ENCODE assay signal across 13 mouse cellular contexts in genomic region chr13:101216897-101217480, GRCm38 (mm10).
A peak's percentile ranks its signal among the peaks of the same experiment; 100 is the strongest.
DNase-seq lines count a peak whose midpoint lies in the region; ATAC-seq lines count a peak whose summit lies in the region.
"Had no signal": no experiment of that assay in that cellular context is flagged by ENCODE, and none has a peak within 500 bp of the region (broad histone marks: within the 10 kb centered on the region; RNA-seq: fewer than 3 reads in every experiment).

No protein-coding gene starts in this region.

- peaks cover 21% of the 10 kb centered on the region; the same call in 1 of the 2 replicates for H3K4me1 ChIP-seq in embryonic facial prominence, embryonic 12.5 days
- H3K4me1 ChIP-seq in embryonic facial prominence, embryonic 10.5 days = peaks cover 28% of the 10 kb centered on the region
- H3K4me1 ChIP-seq in limb, embryonic 13.5 days = peaks cover 64% of the 10 kb centered on the region
- peaks cover 40% of the 10 kb centered on the region for H3K4me1 ChIP-seq in limb, embryonic 10.5 days
- peaks cover 33% of the 10 kb centered on the region for H3K4me1 ChIP-seq in neural tube, embryonic 15.5 days

- no peak for DNase-seq in embryonic facial prominence, embryonic 10.5 days (ENCODE audit: low spot score)
- DNase-seq in limb, embryonic 10.5 days (ENCODE audit: low spot score) = no peak
- DNase-seq in NIH3T3 (ENCODE audit: low read depth) = peak; percentile 1
- peak; percentile 11 for DNase-seq in kidney, postnatal 10 days
- DNase-seq in heart, adult 18-20 months = no peak
- DNase-seq: gastrocnemius, postnatal 10 days; thymus, postnatal 25 days had no signal

- H3K4me3 ChIP-seq in embryonic facial prominence, embryonic 12.5 days = no peak overlapping the region
- no peak overlapping the region for H3K4me3 ChIP-seq in embryonic facial prominence, embryonic 10.5 days
- no peak overlapping the region for H3K4me3 ChIP-seq in limb, embryonic 13.5 days
- no peak overlapping the region for H3K4me3 ChIP-seq in limb, embryonic 10.5 days
- H3K4me3 ChIP-seq in neural tube, embryonic 15.5 days (replicated peaks) = no peak overlapping the region
- H3K4me3 ChIP-seq: hindbrain, embryonic 13.5 days; myocyte had no signal

- H3K27ac ChIP-seq in embryonic facial prominence, embryonic 12.5 days = peak overlapping the region; percentile 20; the same call in 1 of the 2 replicates
- no peak overlapping the region for H3K27ac ChIP-seq in embryonic facial prominence, embryonic 10.5 days (replicated peaks)
- H3K27ac ChIP-seq in limb, embryonic 13.5 days = peak overlapping the region; percentile 44; the same call in 1 of the 2 replicates
- no peak overlapping the region for H3K27ac ChIP-seq in limb, embryonic 10.5 days
- H3K27ac ChIP-seq in neural tube, embryonic 15.5 days (replicated peaks) = no peak overlapping the region
- H3K27ac ChIP-seq: hindbrain, embryonic 13.5 days had no signal

- ATAC-seq in embryonic facial prominence, embryonic 12.5 days (ENCODE audit: insufficient number of reproducible peaks, insufficient read depth, low FRiP score, low TSS enrichment) = no peak
- no peak for ATAC-seq in limb, embryonic 13.5 days (ENCODE audit: low FRiP score, low read depth)
- no peak for ATAC-seq in neural tube, embryonic 15.5 days (ENCODE audit: low FRiP score)

- H3K27me3 ChIP-seq in embryonic facial prominence, embryonic 12.5 days = no peaks in the 10 kb centered on the region
- H3K27me3 ChIP-seq in embryonic facial prominence, embryonic 10.5 days (replicated peaks; ENCODE audit: low read depth, poor library complexity, severe bottlenecking) = no peaks in the 10 kb centered on the region
- H3K27me3 ChIP-seq in limb, embryonic 13.5 days = peaks cover 20% of the 10 kb centered on the region
- peaks cover 11% of the 10 kb centered on the region; the same call in 1 of the 2 replicates for H3K27me3 ChIP-seq in limb, embryonic 10.5 days (ENCODE audit: low read depth, poor library complexity, severe bottlenecking)
- no peaks in the 10 kb centered on the region for H3K27me3 ChIP-seq in neural tube, embryonic 15.5 days (replicated peaks)
- H3K27me3 ChIP-seq: hindbrain, embryonic 13.5 days had no signal

- no peak overlapping the region for H3K9ac ChIP-seq in embryonic facial prominence, embryonic 12.5 days
- no peak overlapping the region for H3K9ac ChIP-seq in limb, embryonic 13.5 days
- H3K9ac ChIP-seq in neural tube, embryonic 15.5 days (replicated peaks) = no peak overlapping the region
- H3K9ac ChIP-seq: hindbrain, embryonic 13.5 days had no signal

- H3K9me3 ChIP-seq in embryonic facial prominence, embryonic 12.5 days = no peaks in the 10 kb centered on the region
- H3K9me3 ChIP-seq in embryonic facial prominence, embryonic 10.5 days = no peaks in the 10 kb centered on the region
- H3K9me3 ChIP-seq in limb, embryonic 13.5 days = no peaks in the 10 kb centered on the region
- H3K9me3 ChIP-seq in limb, embryonic 10.5 days (replicated peaks) = no peaks in the 10 kb centered on the region
- no peaks in the 10 kb centered on the region for H3K9me3 ChIP-seq in neural tube, embryonic 15.5 days (replicated peaks)
- H3K9me3 ChIP-seq: G1E; hindbrain, embryonic 13.5 days had no signal

- H3K4me2 ChIP-seq in embryonic facial prominence, embryonic 12.5 days (replicated peaks) = no peak overlapping the region
- H3K4me2 ChIP-seq in limb, embryonic 13.5 days (replicated peaks) = no peak overlapping the region
- H3K4me2 ChIP-seq in neural tube, embryonic 15.5 days = no peak overlapping the region
- H3K4me2 ChIP-seq: hindbrain, embryonic 13.5 days had no signal

- WGBS in embryonic facial prominence, embryonic 12.5 days = 70% methylated on average over 8 of the region's 8 CpGs
- 88% methylated on average over 8 of the region's 8 CpGs for WGBS in embryonic facial prominence, embryonic 10.5 days
- 41% methylated on average over 8 of the region's 8 CpGs for WGBS in limb, embryonic 13.5 days
- 80% methylated on average over 8 of the region's 8 CpGs for WGBS in limb, embryonic 10.5 days
- WGBS in neural tube, embryonic 15.5 days = 50% methylated on average over 8 of the region's 8 CpGs

- H3K36me3 ChIP-seq in embryonic facial prominence, embryonic 12.5 days = no peaks in the 10 kb centered on the region
- H3K36me3 ChIP-seq in embryonic facial prominence, embryonic 10.5 days (replicated peaks) = no peaks in the 10 kb centered on the region
- no peaks in the 10 kb centered on the region for H3K36me3 ChIP-seq in limb, embryonic 13.5 days
- no peaks in the 10 kb centered on the region for H3K36me3 ChIP-seq in limb, embryonic 10.5 days
- no peaks in the 10 kb centered on the region for H3K36me3 ChIP-seq in neural tube, embryonic 15.5 days
- H3K36me3 ChIP-seq: G1E; hindbrain, embryonic 13.5 days had no signal

Comparison
In these comparisons a context has a peak if more than half of its experiments do, and no peak if none do; other contexts are left out.
1. H3K27ac ChIP-seq: peak in embryonic facial prominence, embryonic 12.5 days (single experiment) and limb, embryonic 13.5 days (single experiment); none in embryonic facial prominence, embryonic 10.5 days (single experiment), limb, embryonic 10.5 days (single experiment) and neural tube, embryonic 15.5 days (single experiment).
2. DNase-seq: peak in NIH3T3 (single experiment) and kidney, postnatal 10 days (single experiment); none in embryonic facial prominence, embryonic 10.5 days (single experiment), limb, embryonic 10.5 days (single experiment) and heart, adult 18-20 months (0 of 2).